Mouse (Mus musculus): ENCODE measurements at regions not wholly inside any gene's neighbourhood (a gene's known extent, or its start where the extent isn't known, plus 50 kb on each side); places are given as distances from the start of the nearest gene placed in this dataset.
A peak's percentile ranks its signal among the peaks of the same experiment; 100 is the strongest.

DNA sequence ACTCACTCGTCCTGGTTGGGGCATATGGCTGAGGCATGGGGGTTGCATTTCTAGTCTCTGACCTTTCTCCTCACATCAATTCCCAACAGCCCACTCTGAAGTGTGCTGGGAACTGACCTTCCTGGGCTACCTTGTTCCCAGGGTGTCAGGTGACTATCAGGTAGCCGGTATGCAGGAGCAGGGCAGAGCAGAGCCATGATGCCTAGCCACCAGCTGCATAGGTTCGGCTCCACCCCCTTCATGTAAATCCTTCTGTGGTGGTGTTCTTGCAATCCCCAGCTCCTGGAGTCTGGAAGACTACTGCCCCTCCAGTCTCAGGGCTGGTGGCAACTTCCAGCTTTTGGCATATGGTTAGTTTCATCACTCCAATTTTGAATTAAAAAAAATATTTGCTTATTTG lies 221.0 kb downstream of the Gm5447 start:
- Histone ChIP-seq H3K4me1 (no peaks in the 10 kb centered on the region), H3K9ac (no peak overlapping the region), H3K4me2 (no peak overlapping the region), H3K36me3 (no peaks in the 10 kb centered on the region), H3K27me3 (replicated peaks) (no peaks in the 10 kb centered on the region), H3K27ac (no peak overlapping the region), H3K4me3 (replicated peaks) (no peak overlapping the region), H3K9me3 (no peaks in the 10 kb centered on the region)
- no peak for ATAC-seq (ENCODE audit: insufficient read depth, low FRiP score, low read depth)
- WGBS = 73% methylated on average over 3 of the region's 3 CpGs

DNA sequence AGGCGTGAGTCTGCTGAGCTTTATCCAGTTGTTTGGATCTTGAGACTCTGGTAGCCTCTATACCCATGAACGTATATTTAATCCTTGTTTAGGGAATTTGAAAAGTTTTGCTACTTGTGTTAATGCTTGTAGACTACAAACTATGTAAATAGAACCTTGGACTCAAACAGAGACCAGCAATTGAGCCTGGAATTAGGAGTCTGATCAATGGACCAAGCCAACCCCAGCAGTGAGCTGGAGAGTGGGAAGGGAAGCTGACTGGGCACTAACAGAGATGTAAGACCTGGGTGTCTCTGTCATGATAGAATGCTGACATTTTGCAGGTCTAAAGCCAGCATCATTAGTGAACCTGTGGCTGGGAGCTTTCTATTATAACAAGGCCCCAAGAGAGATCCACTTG lies 222.5 kb downstream of the Gm5447 start:
- Histone ChIP-seq H3K36me3 (no peaks in the 10 kb centered on the region), H3K9ac (no peak overlapping the region), H3K9me3 (no peaks in the 10 kb centered on the region), H3K4me3 (replicated peaks) (no peak overlapping the region), H3K4me1 (no peaks in the 10 kb centered on the region), H3K27ac (no peak overlapping the region), H3K27me3 (replicated peaks) (no peaks in the 10 kb centered on the region), H3K4me2 (no peak overlapping the region)
- WGBS = 58% methylated on average over 2 of the region's 2 CpGs
- ATAC-seq (ENCODE audit: insufficient read depth, low FRiP score, low read depth) = no peak

DNA sequence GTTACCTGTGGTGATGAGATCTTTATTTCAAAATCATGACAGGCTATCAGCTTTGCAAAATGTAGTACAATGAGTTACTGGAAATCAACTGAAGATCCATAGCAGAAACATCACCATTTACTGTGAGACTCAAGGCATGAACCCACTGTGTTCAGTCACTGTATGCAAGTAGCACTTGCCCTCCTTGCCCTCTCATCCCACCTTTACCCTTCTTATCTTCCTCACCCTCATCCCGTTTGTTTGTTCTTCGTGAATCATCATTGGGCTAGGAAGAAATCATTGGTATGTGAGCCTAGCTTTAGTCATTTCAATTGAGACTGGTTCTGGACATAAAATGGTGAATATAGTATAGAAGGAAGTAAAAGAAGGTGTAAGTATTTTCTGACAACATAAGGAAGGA lies 223.6 kb downstream of the Gm5447 start:
- H3K36me3 ChIP-seq = no peaks in the 10 kb centered on the region
- no peak for ATAC-seq (ENCODE audit: insufficient read depth, low FRiP score, low read depth)
- no peak overlapping the region for H3K4me3 ChIP-seq (replicated peaks)
- H3K4me2 ChIP-seq = no peak overlapping the region
- WGBS = 42% methylated on average over 2 of the region's 2 CpGs
- no peaks in the 10 kb centered on the region for H3K27me3 ChIP-seq (replicated peaks)
- no peaks in the 10 kb centered on the region for H3K4me1 ChIP-seq
- no peaks in the 10 kb centered on the region for H3K9me3 ChIP-seq
- H3K9ac ChIP-seq = no peak overlapping the region
- no peak overlapping the region for H3K27ac ChIP-seq

DNA sequence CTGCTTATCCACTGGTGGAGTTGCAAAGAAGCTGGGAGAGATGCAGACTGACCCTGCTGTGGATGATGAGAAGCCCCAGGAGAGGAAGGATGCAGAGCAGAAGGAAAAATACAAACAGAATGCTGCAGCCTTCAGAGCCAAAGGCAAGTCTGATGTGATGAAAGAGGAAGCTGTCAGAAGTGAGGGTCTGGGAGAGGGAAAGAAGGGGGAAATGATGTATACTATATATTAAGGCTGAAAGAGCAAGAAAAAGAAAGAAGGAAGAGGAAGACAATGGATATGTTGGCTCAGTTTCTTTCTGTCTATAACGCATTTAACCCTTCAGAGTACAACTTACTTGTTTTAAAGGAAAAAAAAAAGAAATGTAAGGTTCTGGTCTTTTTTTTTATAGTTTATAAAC lies 225.4 kb downstream of the Gm5447 start:
- H3K36me3 ChIP-seq = no peaks in the 10 kb centered on the region
- WGBS = 96% methylated on average over 1 of the region's 1 CpGs
- H3K4me3 ChIP-seq (replicated peaks) = no peak overlapping the region

DNA sequence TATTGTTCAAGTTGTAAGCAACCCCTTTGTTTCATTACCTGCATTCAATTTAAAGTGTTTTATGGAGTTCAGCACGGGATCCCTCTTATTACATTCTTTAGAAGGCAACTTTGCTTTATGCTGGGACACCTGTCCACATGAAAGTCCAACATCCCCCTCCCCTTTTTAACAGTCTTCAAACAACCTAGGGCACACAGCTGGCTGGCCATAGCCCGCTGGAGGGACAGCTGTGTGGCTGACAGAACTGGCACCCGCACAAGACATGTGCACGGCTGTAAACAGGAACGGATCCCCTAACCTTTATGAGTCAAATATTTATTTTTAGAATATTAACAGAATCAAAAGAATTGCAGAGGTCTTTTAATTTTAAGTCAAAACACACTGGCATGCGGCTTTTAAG lies 230.1 kb downstream of the Gm5447 start:
- no peak for ATAC-seq (ENCODE audit: insufficient read depth, low FRiP score, low read depth)
- H3K4me2 ChIP-seq = no peak overlapping the region
- no peak overlapping the region for H3K4me3 ChIP-seq (replicated peaks)
- no peak overlapping the region for H3K27ac ChIP-seq
- H3K27me3 ChIP-seq (replicated peaks) = no peaks in the 10 kb centered on the region
- H3K9me3 ChIP-seq = no peaks in the 10 kb centered on the region
- H3K36me3 ChIP-seq = no peaks in the 10 kb centered on the region
- WGBS = 47% methylated on average over 6 of the region's 6 CpGs
- no peaks in the 10 kb centered on the region for H3K4me1 ChIP-seq
- H3K9ac ChIP-seq = no peak overlapping the region

More for the DNA sequence above, 225.4 kb downstream of the Gm5447 start:
- no peaks in the 10 kb centered on the region for H3K9me3 ChIP-seq
- no peaks in the 10 kb centered on the region for H3K4me1 ChIP-seq
- H3K27me3 ChIP-seq (replicated peaks) = no peaks in the 10 kb centered on the region
- no peak overlapping the region for H3K9ac ChIP-seq
- H3K4me2 ChIP-seq = no peak overlapping the region
- no peak for ATAC-seq (ENCODE audit: insufficient read depth, low FRiP score, low read depth)
- no peak overlapping the region for H3K27ac ChIP-seq

DNA sequence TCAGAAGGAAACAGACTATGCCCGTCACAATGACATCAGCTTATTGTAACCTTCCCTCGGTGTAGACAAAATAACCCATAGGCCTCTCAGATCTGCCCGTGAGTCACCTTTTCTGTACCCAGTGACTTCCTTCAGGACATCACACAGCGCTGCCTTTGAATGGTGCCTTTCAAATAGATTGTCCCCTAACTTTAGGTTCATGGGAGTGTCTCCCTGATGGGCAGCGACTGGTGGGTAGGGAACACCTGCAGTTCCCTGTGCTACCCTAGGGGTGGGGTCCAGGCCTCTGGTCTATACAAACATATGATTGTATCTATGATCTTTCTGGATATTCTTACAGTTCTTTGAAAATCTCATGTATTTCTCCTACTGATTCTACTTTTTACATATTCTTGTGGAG lies 232.4 kb downstream of the Gm5447 start:
- H3K4me1 ChIP-seq = no peaks in the 10 kb centered on the region
- ATAC-seq (ENCODE audit: insufficient read depth, low FRiP score, low read depth) = peak; percentile 22; the same call in 1 of the 2 replicates
- no peak overlapping the region for H3K27ac ChIP-seq
- H3K4me2 ChIP-seq = no peak overlapping the region
- no peak overlapping the region for H3K4me3 ChIP-seq (replicated peaks)
- H3K9me3 ChIP-seq = no peaks in the 10 kb centered on the region
- H3K9ac ChIP-seq = no peak overlapping the region
- no peaks in the 10 kb centered on the region for H3K27me3 ChIP-seq (replicated peaks)
- no peaks in the 10 kb centered on the region for H3K36me3 ChIP-seq
- WGBS = 55% methylated on average over 5 of the region's 5 CpGs

DNA sequence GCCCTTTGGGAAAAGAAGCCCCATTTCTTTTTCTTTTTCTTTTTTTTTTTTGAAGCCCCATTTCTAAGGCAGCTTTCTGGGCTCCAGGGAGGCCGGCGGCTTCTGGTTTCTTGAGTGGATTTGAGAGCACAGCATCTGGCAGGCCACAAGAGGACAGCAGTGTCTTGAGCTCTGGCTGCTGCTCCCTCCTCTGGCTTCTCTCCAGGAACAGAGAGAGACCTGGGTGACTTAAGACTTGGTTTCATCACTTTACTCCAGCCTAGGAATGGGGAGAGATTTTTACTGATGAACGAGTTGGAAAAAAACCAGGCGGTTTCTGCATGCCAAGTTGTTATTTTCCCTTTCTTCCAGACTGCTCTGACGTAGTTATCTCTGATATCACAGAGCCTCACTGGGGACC lies 233.7 kb downstream of the Gm5447 start:
- Histone ChIP-seq H3K27ac (no peak overlapping the region), H3K9me3 (no peaks in the 10 kb centered on the region), H3K9ac (no peak overlapping the region), H3K27me3 (replicated peaks) (no peaks in the 10 kb centered on the region), H3K4me1 (no peaks in the 10 kb centered on the region), H3K36me3 (no peaks in the 10 kb centered on the region), H3K4me2 (no peak overlapping the region), H3K4me3 (replicated peaks) (no peak overlapping the region)
- 28% methylated on average over 5 of the region's 5 CpGs for WGBS
- ATAC-seq (ENCODE audit: insufficient read depth, low FRiP score, low read depth) = no peak

DNA sequence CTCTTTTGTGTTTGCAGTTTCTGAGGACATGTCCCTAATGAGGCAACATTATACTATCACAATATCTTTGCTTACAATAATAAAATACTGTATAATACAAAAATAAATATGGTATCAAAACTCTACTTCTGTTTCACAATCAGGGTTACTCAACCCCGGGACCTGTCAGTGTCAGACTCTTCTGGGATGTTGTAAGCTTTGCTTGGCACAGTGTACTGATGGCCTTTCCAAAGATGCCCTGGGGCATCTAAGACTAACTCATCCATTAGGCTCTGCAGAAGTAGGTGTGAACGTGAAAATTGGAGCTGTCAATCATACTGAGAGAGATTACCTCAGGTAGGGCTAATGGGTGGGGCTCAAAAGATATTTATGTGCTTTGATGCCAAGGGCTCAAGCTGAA lies 249.0 kb downstream of the Gm5447 start:
- Histone ChIP-seq H3K36me3 (no peaks in the 10 kb centered on the region), H3K9ac (no peak overlapping the region), H3K4me1 (no peaks in the 10 kb centered on the region), H3K4me2 (no peak overlapping the region), H3K9me3 (no peaks in the 10 kb centered on the region), H3K27ac (no peak overlapping the region), H3K4me3 (replicated peaks) (no peak overlapping the region), H3K27me3 (replicated peaks) (no peaks in the 10 kb centered on the region)
- no peak for ATAC-seq (ENCODE audit: insufficient read depth, low FRiP score, low read depth)
- 75% methylated on average over 2 of the region's 2 CpGs for WGBS

DNA sequence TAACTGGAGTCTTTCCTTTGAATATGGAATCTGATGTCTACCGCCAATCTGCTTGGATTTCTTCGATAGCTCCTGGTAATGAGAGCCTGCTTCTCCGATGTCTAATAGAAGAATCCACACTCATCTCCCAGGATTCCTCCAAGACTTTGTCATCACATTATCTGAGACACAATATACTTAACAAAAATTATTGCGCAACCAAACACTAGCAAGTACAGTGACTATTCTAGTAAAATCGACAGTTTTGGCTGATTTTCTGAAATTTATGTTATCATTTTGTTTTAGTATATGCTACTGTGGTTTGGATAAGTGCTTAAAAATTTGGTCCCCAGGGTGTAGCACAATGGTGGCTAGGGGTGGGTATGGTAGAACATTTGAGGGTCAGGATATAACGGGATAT lies 266.5 kb downstream of the Gm5447 start:
- Histone ChIP-seq H3K9me3 (no peaks in the 10 kb centered on the region), H3K4me1 (no peaks in the 10 kb centered on the region), H3K4me2 (no peak overlapping the region), H3K4me3 (replicated peaks) (no peak overlapping the region), H3K27me3 (replicated peaks) (no peaks in the 10 kb centered on the region), H3K27ac (no peak overlapping the region), H3K9ac (no peak overlapping the region), H3K36me3 (no peaks in the 10 kb centered on the region)
- 95% methylated on average over 6 of the region's 6 CpGs for WGBS
- no peak for ATAC-seq (ENCODE audit: insufficient read depth, low FRiP score, low read depth)

DNA sequence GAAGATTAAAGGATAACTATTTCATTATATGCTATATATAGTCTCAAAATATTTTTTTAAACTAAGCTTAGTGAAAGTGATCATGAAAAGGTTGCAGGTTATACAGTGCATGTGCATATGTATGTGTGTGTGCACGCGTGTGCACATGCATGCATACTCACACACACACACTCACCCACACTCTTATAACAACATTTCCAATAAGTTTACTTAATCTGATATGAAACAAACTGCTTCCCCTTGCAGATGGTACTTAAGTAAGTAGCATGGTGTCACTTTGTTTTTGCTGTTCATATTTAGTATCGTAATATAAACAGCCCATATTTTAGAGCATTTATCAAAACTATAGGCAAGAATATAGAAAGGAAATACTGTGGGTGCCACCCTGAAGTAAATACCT lies 275.0 kb downstream of the Gm5447 start:
- no peaks in the 10 kb centered on the region for H3K27me3 ChIP-seq (replicated peaks)
- no peaks in the 10 kb centered on the region for H3K36me3 ChIP-seq
- no peaks in the 10 kb centered on the region for H3K4me1 ChIP-seq
- 71% methylated on average over 3 of the region's 3 CpGs for WGBS
- H3K4me2 ChIP-seq = no peak overlapping the region
- no peak overlapping the region for H3K27ac ChIP-seq
- no peak for ATAC-seq (ENCODE audit: insufficient read depth, low FRiP score, low read depth)
- H3K9ac ChIP-seq = no peak overlapping the region
- H3K9me3 ChIP-seq = no peaks in the 10 kb centered on the region
- H3K4me3 ChIP-seq (replicated peaks) = no peak overlapping the region

DNA sequence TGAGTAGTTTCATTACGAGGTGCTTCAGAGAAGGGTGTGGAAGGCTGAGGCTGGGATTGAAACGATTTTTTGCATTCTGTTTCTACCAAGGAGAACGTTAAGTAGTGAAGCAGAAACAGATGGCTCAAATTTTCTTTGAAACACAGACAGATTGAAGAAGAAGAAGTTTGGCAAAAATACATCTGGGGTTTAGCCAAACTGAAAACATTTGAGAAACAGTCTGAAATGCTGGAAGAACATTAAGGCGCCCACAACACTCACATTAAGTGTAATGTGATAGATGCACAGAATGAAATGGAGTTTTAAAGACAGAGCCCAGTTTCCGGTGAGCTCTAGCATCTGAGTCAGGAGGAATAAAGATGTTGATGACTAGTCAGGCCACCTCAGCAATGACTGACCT lies 275.5 kb downstream of the Gm5447 start:
- Histone ChIP-seq H3K4me2 (no peak overlapping the region), H3K4me1 (no peaks in the 10 kb centered on the region), H3K9ac (no peak overlapping the region), H3K9me3 (no peaks in the 10 kb centered on the region), H3K36me3 (no peaks in the 10 kb centered on the region), H3K27ac (no peak overlapping the region), H3K27me3 (replicated peaks) (no peaks in the 10 kb centered on the region), H3K4me3 (replicated peaks) (no peak overlapping the region)
- no peak for ATAC-seq (ENCODE audit: insufficient read depth, low FRiP score, low read depth)
- WGBS = 36% methylated on average over 5 of the region's 5 CpGs

DNA sequence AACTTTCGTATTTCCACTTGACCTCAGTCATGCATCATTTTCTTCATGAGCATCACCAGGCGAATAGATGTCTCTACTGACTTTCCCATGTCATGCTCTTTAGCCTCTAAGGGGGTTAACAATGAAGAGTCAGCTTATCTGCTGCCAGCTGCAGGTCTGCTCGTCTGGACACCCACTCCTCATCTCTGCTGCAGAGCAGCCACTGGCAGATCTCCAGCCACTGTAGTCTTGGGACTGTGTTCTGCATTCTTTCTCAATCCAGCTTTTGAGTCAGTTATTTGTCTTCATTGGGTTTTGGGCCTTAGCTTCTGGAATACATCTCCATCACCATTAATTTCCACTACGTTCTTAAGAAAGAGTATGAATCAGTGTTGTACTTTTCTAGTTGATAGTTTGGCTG lies 280.0 kb downstream of the Gm5447 start:
- ATAC-seq (ENCODE audit: insufficient read depth, low FRiP score, low read depth) = no peak
- Histone ChIP-seq H3K36me3 (no peaks in the 10 kb centered on the region), H3K27me3 (replicated peaks) (no peaks in the 10 kb centered on the region), H3K4me1 (no peaks in the 10 kb centered on the region), H3K9ac (no peak overlapping the region), H3K27ac (no peak overlapping the region), H3K9me3 (no peaks in the 10 kb centered on the region), H3K4me3 (replicated peaks) (no peak overlapping the region), H3K4me2 (no peak overlapping the region)
- 51% methylated on average over 4 of the region's 4 CpGs for whole genome bisulfite sequencing

DNA sequence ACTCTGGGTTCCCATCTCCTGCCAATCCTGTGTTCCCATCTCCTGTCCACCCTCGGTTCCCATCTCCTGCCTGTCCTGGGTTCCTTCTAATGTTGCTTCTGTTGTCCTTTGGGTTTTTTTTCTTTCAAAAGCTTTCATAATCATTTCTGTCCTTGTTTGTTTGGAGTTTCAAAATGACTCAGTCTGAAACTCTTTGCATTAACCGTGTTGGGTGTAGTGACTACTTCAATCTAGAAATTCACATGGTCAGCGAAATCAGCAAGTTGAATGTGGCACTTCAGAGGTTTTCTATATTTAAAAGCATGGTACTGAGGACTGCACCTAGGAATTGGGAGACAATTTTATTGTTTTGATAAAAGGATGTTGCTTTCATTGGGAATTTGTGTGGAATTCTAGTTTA lies 280.7 kb downstream of the Gm5447 start:
- Histone ChIP-seq H3K4me3 (replicated peaks) (no peak overlapping the region), H3K36me3 (no peaks in the 10 kb centered on the region), H3K27ac (no peak overlapping the region), H3K9me3 (no peaks in the 10 kb centered on the region), H3K9ac (no peak overlapping the region), H3K4me2 (no peak overlapping the region), H3K27me3 (replicated peaks) (no peaks in the 10 kb centered on the region), H3K4me1 (no peaks in the 10 kb centered on the region)
- no peak for ATAC-seq (ENCODE audit: insufficient read depth, low FRiP score, low read depth)
- WGBS = 83% methylated on average over 3 of the region's 3 CpGs

Data from stomach, embryonic 15.5 days (tissue).